In the genomic region with DNA sequence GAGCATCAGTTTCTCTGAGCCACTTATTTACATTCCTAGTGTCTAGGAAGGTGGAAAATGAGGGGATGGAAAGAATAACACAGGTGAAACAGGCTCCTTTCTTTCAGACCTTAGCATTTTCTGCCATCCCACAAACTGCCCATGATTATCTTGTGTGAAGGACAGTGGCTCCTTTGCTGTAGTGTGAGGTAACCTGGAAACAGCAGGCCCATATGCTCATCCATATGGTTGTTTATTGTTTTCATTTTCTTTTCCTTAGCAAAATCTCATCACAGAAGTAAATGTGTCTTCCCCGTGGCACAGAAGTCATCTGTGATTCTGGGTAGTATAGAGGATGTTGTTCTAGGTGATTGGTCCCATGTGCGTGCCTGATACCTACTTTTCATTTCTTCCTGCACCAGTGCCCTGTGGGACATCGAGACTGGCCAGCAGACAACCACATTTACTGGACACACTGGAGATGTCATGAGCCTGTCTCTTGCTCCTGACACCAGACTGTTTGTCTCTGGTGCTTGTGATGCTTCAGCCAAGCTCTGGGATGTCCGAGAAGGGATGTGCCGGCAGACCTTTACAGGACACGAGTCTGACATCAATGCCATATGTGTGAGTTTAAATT, we compare ENCODE assay signal across 12 mouse cellular contexts.
"Had no signal": no experiment of that assay in that cellular context is flagged by ENCODE, and none has a peak within 500 bp of the region (broad histone marks: within the 10 kb centered on the region; RNA-seq: fewer than 3 reads in every experiment).

No protein-coding gene starts in this region.

- H3K4me3 ChIP-seq: limb, embryonic 15.5 days; liver, embryonic 12.5 days; midbrain, embryonic 10.5 days; myocyte; neural tube, embryonic 12.5 days had no signal

- H3K27ac ChIP-seq: limb, embryonic 15.5 days; liver, embryonic 12.5 days; midbrain, embryonic 10.5 days; neural tube, embryonic 12.5 days; stomach, postnatal 0 days had no signal

- ATAC-seq: liver, embryonic 12.5 days had no signal

- DNase-seq: kidney, postnatal 14 days; lung, embryonic 14.5 days; lung, postnatal 10 days; lung, postnatal 4 days; midbrain, embryonic 14.5 days; thymus, postnatal 4 days had no signal

- H3K27me3 ChIP-seq: limb, embryonic 15.5 days; liver, embryonic 12.5 days; neural tube, embryonic 12.5 days had no signal

- H3K4me1 ChIP-seq: limb, embryonic 15.5 days; midbrain, embryonic 10.5 days; neural tube, embryonic 12.5 days had no signal

- H3K9ac ChIP-seq: limb, embryonic 15.5 days; liver, embryonic 12.5 days; lung, embryonic 14.5 days; neural tube, embryonic 12.5 days had no signal

- H3K4me2 ChIP-seq: limb, embryonic 15.5 days; liver, embryonic 12.5 days; lung, embryonic 14.5 days; neural tube, embryonic 12.5 days had no signal

- H3K9me3 ChIP-seq: limb, embryonic 15.5 days; liver, embryonic 12.5 days; midbrain, embryonic 10.5 days; neural tube, embryonic 12.5 days had no signal
